Mouse (Mus musculus) gastrocnemius, adult 8-10 months (tissue): ENCODE data around the gene Wwp2. TPM values are rescaled to one million over a fixed set of nuclear protein-coding genes. Genes with fewer than 3 reads are reported as not detected.
A peak's percentile ranks its signal among the peaks of the same experiment; 100 is the strongest.

Experiments used
- DNase-seq, 2 experiments: peaks; one replicate each; pipeline ENCODE4 v3.0.0; 2022; ENCODE audit warnings: low spot score in 2 of 2
- total RNA-seq, 4 experiments: library from RNA; stranded (reverse); gene quantifications; 2 replicates each; pipeline ENCODE4 v1.2.4; 2022

Wwp2 gene
- total RNA-seq, 4 experiments from 2014 or later = 13.1 to 16.7 (median 14.9) TPM

DNA sequence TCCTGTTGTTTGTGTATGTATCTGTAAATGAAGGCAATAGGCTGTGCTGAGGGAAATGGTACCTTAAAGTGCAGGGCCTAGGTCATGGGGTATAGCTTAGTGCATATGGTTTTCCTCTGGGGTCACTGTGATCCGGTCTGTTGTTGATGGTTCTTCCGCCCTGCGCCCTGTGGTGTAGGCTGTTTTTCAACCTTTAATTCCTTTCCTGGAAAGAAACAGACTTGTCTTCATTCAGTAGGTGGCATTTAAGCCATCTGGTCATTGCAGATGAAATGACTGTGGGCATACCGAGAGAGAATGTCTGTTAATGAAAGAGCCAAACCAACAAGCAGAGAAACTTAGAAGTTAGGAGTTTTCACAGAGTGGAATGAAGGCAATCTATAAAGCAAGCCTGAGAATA lies 69.1 kb downstream of the Wwp2 start:
- DNase-seq = no peak

GRCm38 (mm10) chr8:107507019-107507418 lies 70.9 kb downstream of the Wwp2 start:
- DNase-seq = no peak

- no peak for DNase-seq
These were observed 74.0 kb downstream of the Wwp2 start for GRCm38 (mm10) chr8:107510204-107510603.

- no peak for DNase-seq
These were observed 74.6 kb downstream of the Wwp2 start for GRCm38 (mm10) chr8:107510766-107511165.

DNA sequence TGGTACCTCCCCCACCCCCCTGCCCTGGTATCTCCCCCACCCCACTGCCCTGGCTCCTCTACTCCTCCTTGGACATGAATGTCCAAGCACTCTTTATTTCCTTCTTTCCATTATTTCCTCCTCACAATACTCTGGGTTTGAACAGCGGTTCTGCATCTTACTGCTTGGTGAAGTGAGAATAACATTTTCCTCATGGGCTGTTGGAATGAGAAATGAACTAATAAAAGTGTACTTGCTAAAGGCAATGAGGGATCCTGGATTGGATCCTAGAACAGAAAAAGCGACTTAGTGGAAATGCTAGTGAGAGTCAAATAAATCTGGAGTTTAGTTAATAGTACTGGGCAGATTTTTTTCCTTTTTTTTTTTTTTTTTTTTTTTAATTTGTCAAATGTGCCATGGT lies 77.1 kb downstream of the Wwp2 start:
- no peak for DNase-seq

DNA sequence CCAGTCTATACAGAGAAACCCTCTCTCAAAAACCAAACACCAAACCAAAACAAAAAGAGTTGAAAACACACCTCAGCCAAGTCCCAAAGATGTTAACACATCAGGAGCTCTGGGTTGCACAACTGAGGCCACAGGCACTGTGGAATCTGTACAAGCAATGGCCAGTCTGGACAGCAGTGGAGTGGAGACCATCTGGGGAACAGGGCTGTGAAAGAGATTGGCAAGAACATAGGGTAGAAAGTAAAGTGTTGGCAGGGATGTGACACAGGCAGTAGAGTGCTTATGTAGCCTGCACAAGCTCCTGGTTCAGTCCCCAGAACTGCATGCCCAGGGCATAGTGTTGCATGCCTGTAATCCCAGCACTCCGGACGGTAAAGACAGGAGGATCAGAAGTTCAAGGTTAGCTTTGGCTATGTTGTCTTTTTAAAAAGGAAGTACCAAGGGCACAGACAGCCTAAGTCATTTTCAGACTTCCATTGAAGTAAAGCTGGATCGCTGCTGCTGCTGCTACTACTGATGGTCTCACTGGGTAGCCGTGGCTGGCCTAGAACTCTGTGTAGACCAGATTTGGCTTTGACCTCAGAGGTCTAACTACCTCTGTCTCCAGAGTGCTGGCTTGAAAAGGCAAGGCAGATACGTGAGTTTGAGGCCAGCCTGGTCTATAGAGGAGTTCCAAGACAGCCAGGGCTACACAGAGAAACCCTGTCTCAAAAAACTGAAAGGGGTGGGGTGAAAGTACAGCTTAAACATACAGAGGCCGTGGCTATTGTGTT lies 79.0 kb downstream of the Wwp2 start:
- DNase-seq = no peak

DNA sequence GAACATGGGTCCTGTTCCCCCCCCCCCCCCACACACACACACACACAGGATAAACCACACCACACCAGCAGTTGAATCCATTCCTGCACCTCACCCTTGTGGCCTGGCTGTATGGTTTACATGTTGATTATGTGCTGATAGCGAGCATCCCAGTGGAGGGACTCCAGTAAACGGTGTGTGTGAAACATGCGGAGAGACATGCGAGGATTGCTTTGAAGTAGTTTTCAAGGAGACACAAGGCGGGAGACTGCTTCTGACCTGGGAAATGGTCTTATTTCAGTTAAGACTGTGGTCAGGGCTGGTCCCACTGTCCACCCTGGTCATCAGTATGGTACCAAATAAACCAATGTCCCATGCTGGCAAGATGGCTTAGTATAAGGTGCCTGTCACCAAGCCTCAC lies 82.6 kb downstream of the Wwp2 start:
- no peak for DNase-seq

- DNase-seq = peak in 1 of 2 experiments; percentile 18
These were observed 83.7 kb downstream of the Wwp2 start for GRCm38 (mm10) chr8:107519860-107520259.

- no peak for DNase-seq
These were observed 85.8 kb downstream of the Wwp2 start for GRCm38 (mm10) chr8:107521788-107522554.

GRCm38 (mm10) chr8:107522555-107522833 lies 86.3 kb downstream of the Wwp2 start:
- DNase-seq = no peak

DNA sequence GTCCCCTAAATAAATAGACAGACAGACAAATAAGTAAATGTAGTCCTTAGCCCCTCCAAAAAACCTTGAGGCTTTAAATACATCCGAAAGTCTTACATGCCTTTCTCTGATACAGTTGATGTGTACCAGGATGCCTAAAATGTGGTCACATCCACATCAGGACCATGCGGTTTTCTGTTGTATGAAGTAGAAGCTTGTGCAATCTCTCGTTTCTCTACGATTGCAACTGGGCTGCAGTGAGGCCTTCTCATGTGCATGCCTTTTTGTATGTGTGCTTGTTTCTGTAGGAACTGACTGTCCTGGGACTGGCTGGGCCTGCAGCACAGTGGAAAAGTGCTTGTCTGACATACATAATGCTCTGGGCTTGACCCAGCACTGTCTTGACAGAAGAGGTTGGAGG lies 88.4 kb downstream of the Wwp2 start:
- no peak for DNase-seq

DNA sequence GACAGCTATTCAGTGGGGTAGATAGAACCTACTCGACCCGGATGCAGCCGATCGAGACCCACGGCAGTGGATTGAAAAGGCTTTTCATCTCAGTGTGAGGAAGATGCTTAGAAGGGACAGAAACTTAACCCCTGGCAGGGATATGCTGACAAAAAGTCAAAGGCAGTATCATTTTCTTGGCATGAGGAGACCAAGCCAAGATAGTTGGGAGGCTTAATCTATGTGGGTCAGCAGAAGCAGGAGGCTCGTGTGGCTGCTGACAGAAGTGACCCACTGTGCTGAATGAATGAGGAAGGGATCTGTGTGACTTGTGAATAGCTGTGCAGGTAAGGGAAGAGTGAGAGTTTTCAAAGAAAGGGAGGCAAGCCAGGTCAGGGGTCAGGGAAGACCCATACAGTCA lies 92.6 kb downstream of the Wwp2 start:
- DNase-seq = no peak

DNA sequence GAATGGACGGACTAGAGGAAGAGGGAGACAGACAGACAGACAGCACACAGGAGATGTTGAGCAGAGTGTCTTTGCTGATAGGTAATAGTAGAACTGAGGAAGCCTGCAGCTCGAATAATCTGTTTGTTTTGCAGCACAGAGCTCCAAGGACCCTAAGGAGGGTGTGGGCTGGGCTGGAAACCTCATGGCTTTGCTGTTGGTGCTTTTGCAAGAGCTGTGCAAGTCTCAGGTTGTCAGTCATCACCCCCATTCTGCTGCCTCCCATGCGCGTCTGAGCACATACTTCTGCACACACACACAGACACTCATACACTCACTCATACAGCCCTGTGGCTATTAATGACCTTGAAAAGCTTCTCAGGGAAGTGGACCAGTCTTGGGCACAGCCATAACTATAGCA lies 101.3 kb downstream of the Wwp2 start:
- DNase-seq = no peak

DNA sequence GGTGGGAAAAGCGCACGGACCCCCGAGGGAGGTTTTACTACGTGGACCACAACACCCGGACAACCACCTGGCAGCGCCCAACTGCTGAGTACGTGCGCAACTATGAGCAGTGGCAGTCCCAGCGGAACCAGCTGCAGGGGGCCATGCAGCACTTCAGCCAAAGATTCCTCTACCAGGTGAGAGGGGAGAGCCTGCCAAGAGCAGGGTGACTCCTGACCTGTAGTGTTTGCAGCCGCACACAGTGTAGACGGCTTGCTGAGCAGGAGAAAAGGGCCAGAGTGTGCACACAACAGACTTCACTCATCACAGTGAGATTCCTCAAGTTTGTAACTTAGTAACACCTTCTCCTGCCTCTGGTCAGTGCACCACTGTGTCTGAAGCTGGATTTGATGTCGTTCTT lies 104.5 kb downstream of the Wwp2 start:
- no peak for DNase-seq

DNA sequence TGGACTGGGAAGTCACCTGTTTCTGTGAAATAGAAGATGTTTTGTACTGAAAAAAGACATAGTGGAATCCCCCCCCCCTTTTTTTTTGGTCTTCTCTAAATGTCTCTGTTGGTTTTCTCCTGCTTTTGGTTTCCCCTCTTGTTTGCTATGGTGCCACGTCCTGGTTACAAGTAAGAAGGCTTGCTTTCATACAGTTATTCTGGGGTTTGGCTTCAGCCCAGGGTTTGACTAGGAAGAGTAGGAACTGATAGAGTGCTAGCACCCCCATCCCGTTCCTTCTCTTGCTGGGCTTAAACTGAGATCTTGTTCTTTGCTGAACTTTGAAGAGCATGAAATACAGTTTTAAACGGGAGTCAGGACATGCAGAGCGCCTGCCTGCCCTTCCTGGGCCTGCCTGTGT lies 105.2 kb downstream of the Wwp2 start:
- DNase-seq = no peak

DNA sequence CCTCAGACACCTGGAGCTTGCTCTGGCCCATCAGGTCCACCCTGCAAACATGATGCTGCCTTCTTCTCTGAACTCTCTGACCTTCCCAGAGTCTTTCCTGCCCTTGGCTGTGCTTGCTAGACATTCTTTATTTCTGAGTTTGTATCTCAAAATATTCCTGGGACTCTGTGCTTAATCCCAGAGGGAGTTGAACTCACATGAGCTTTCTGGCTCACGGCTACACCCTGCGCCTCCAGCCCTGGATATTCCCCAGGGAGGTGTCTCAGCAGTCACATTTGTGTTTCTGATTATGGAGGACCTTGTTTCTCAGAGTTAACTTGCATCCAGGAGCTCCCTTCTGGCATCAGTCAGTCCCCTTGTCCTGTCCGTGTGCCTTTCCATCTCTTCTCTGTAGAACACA lies 106.0 kb downstream of the Wwp2 start:
- DNase-seq = no peak

GRCm38 (mm10) chr8:107543714-107544113 lies 107.5 kb downstream of the Wwp2 start:
- DNase-seq = no peak

DNA sequence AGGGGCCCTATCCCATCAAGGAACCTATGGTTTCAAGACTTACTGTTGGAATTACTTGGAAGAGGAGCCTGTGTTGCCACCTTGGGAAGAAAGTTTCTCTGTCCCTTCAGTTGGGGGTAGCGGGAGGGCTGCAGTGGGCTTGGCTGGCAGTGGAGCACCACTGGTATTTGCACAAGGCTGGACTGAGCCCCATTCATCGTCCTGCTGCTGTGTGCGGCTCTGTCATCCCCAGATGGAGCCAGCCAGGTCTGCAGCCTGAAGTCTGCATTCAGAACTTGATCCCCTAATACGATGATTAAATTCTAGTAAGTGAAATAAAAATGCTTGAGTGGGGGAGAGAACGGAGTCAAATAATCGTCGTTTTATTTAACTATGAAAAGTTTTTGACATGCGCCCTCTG lies 108.0 kb downstream of the Wwp2 start:
- DNase-seq = no peak

DNA sequence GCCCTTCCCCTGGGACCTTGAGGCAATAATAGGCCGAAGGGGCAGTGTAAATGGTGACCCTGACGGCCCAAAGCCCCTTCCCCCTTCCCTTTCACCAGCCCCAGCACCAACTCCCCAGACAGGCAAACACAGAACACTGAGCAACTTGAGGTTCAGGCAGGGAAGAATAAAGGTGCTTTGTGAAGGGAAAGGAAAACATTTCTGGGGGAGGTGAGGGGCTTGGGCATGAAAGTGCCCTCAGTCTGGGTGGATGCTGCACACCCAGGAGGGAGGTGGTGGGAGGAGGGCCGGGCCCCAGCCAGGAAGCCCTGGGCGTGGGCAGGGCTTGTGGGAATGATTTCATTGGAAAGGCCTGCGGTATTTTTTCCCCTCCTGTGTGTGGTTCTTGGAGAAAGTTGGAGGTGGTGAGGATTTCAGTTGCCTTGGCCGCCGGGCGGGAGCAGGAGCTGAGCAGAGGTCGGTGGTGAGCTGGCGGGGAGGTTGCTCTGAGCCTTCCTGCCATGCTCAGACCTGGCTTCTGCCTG lies 108.5 kb downstream of the Wwp2 start:
- DNase-seq = no peak

DNA sequence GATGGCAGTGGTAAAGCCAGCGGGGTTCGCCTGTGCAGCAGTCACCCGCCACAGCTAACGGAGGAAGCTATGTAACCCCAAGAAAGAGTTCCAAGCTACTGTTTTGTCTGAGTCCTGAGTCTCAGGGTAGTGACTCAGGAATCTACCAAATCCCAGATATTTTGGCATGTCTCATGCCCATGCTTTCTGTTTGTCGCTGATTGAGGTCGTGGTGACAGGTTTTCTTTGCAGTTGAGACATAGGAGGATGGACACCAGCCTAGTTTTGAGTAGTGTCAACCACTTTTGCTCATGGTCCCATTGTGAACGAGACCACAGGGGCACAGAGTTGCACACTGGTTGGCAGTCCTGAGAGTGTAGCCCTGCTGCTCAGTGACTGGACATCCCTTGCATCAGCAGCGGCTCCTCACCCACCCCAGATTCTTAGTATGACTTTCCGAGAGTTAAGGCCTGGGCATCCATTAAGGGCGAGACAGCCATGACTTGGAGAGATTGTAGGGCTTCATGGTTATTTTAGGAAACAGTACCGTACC lies 109.5 kb downstream of the Wwp2 start:
- no peak for DNase-seq

- no peak for DNase-seq
These were observed 110.0 kb downstream of the Wwp2 start for GRCm38 (mm10) chr8:107546154-107546553.

- no peak for DNase-seq
These were observed 110.7 kb downstream of the Wwp2 start for GRCm38 (mm10) chr8:107546817-107547216.

- no peak for DNase-seq
These were observed 116.1 kb downstream of the Wwp2 start for GRCm38 (mm10) chr8:107552234-107552633.
